Mouse (Mus musculus): ENCODE results near the gene Myo9b. TPM values are rescaled to one million over a fixed set of nuclear protein-coding genes. Genes with fewer than 3 reads are reported as not detected.
"Not testable (repeated sequence)": the region's sequence is repeated elsewhere in the genome, so short reads cannot be mapped to it uniquely, and the experiment has no call there.

The Myo9b gene
- total RNA-seq (2021) = 10 to 100 TPM; 24.3 to 39.4 TPM

- DNase-seq (ENCODE audit: low spot score in 2 of 2) = peak; percentile 95 to 97
- intact Hi-C loops (cut with DNase I) = loop anchor here (5.0 kb wide), 1 partner anchor 365 kb away; the partner anchor contains the start of gene Map1s
These were observed at the start of gene Myo9b, which contains the start of gene Haus8 for GRCm38 (mm10) chr8:71272286-71273150. Myo9b (plus strand) TSS chr8:71272714. Haus8 (minus strand) TSS chr8:71272934.

DNA sequence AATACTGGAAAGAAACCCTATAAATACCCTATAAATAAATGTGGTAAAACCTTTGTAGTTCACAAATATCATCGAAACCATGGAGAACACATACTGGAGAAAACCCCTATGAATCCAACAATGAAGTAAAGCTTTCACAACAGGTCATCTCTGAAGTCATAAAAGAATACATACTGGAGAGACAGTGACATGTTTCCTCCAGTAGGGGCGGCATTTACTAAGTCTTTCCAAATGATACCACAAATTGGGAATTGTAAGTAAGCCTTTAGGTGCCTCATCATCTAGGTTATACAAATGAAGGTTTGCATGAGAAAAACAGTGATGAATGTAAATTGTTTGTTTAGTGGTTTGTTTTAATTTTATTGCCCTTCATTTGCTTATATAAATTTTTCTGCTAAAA is 48.0 kb upstream of the Myo9b start:
- no peak for DNase-seq (ENCODE audit: low spot score in 2 of 2)
- intact Hi-C loops (cut with DNase I) = no loop called here

GRCm38 (mm10) chr8:71242757-71243156 is 29.8 kb upstream of the Myo9b start:
- no peak for DNase-seq (ENCODE audit: low spot score in 2 of 2)
- intact Hi-C loops (cut with DNase I) = no loop called here

GRCm38 (mm10) chr8:71248203-71248602 is 24.3 kb upstream of the Myo9b start:
- intact Hi-C loops (cut with DNase I) = no loop called here
- DNase-seq (ENCODE audit: low spot score in 2 of 2) = no peak

DNA sequence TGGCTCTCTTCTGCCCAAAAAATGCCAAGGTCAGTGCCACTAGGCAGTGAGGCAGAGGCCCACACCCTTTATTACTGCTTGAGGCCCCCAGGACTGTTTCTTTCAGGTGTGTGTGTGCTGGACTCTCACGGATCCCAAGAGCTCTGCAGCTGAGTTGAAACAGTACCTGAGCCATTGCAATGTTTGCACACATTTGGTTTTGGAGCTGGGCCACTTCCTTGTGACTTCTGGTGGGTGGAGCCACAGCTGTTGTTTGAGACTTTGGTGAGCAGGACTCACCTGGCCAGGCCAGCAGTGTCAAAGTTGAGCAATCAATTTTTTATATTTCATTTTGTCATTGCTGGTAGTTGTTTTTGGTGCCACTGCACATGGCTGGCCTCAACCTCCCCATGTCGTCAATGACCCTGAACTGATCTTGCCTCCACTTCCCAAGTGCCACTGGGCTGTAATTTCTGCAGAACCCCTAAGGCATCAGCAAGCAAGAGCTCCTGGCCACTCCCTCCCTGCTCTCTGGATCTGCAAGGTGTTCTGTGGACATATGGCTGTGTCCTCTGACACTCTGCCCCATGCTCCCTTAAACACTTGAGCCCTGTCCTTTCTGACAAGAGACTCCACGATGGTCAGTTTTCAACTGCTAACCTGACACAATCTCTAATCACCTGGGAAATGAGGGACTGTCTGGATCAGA is 15.8 kb upstream of the Myo9b start:
- DNase-seq (ENCODE audit: low spot score in 2 of 2) = no peak
- intact Hi-C loops (cut with DNase I) = no loop called here

GRCm38 (mm10) chr8:71261234-71261633 is 11.3 kb upstream of the Myo9b start:
- intact Hi-C loops (cut with DNase I) = no loop called here
- no peak for DNase-seq (ENCODE audit: low spot score in 2 of 2)

- DNase-seq (ENCODE audit: low spot score in 2 of 2) = no peak
These were observed 4.8 kb upstream of the Myo9b start for GRCm38 (mm10) chr8:71267690-71268089.

GRCm38 (mm10) chr8:71268286-71268685 is 4.2 kb upstream of the Myo9b start:
- intact Hi-C loops (cut with DNase I) = not testable (repeated sequence)

More at GRCm38 (mm10) chr8:71267690-71268089, 4.8 kb upstream of the Myo9b start:
- intact Hi-C loops (cut with DNase I) = no loop called here

GRCm38 (mm10) chr8:71271630-71272029 is 884 bp upstream of the Myo9b start:
- intact Hi-C loops (cut with DNase I) = loop anchor here (5.0 kb wide), 1 partner anchor 364 kb away; the partner anchor contains the start of gene Map1s
- DNase-seq (ENCODE audit: low spot score in 2 of 2) = no peak

More at GRCm38 (mm10) chr8:71268286-71268685, 4.2 kb upstream of the Myo9b start:
- DNase-seq (ENCODE audit: low spot score in 2 of 2) = not testable (repeated sequence)

DNA sequence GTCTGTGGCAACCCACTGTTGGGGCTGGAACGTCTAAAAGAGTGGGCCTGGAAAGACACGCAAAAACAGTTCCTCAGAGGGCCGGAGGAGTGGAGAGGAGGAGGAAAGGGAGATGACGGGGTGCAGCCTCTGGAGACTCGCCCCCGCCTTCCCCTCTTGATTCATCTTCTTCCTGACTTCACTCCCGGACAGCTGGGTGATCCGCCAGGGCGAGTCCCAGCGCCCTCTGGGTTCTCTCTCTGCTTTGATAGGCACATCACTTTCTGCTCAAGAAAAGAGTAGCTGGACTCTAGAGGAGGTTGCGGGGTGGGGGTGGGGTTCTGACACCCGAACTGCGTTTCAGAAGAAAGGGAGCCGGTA is 617 bp downstream of the Myo9b start:
- peak; percentile 52 to 55 for DNase-seq (ENCODE audit: low spot score in 2 of 2)
- intact Hi-C loops (cut with DNase I) = loop anchor here (5.0 kb wide), 1 partner anchor 366 kb away; the partner anchor contains the start of gene Map1s

DNA sequence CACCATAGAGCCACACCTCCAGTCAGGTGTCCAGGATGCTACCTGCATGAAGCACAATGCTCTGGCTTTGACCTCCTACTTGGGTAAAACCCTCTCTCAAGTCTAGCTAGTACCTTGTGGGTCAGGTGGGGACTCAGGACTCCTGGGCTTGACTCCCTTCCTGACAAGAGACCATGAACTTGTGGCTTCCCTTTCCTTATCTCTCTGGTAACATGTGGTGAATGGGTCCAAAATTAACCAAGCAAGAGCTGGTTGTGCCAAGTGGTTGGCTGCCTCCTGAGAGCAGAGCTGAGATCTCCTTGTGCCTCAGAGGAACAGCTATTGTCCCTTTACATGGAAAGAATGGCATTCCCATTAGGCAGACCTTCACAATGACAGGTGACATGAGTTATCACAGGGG is 2.0 kb downstream of the Myo9b start:
- intact Hi-C loops (cut with DNase I) = loop anchor here (5.0 kb wide), 1 partner anchor 367 kb away; the partner anchor contains the start of gene Map1s

GRCm38 (mm10) chr8:71276166-71276565 is 3.7 kb downstream of the Myo9b start:
- intact Hi-C loops (cut with DNase I) = no loop called here
- no peak for DNase-seq (ENCODE audit: low spot score in 2 of 2)

More for the DNA sequence above, 2.0 kb downstream of the Myo9b start:
- DNase-seq (ENCODE audit: low spot score in 2 of 2) = no peak

DNA sequence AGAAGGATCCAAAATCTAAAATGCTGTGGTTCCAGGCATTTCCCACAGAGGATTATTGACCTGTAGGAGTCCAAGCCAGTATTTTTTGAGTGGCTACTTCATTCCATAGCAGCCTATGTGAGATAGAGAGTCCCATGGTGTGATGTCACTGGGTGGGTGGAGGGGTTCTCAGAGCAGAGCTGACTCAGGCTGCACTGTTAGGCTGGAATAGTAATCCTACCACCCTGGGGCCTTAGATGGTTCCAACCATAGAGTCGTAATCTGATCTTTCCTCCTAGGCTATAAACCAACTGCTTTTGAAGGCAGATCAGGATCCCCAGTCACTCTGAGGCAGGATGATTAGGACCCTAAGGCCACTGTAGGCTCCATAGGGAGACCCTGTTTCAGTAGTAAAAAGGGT is 6.9 kb downstream of the Myo9b start:
- intact Hi-C loops (cut with DNase I); DNase-seq (ENCODE audit: low spot score in 2 of 2): not testable (repeated sequence)

DNA sequence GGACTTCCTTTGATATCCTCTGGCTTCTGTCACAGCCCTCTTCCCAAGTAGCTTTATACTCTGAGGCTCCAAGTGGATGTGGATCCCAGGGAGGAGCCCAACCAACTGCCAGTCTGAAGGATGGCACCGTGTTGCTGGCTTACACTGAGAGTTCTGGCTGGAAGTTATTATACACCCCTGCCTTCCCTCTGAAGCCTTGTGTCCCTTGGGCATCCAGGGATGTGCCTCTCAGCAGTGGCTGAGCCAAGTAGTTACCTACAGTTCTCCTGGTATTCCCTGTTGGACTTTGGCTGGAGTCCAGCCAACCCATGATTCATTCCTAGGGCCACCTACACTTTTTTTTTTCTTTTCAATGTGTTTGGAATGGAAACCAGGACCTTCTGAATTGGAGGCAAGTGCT is 9.2 kb downstream of the Myo9b start:
- DNase-seq (ENCODE audit: low spot score in 2 of 2) = not testable (repeated sequence)
- intact Hi-C loops (cut with DNase I) = loop anchor here (5.0 kb wide), 1 partner anchor 456 kb away; no protein-coding TSS in a partner anchor

GRCm38 (mm10) chr8:71282621-71283020 is 10.1 kb downstream of the Myo9b start:
- intact Hi-C loops (cut with DNase I) = loop anchor here (5.0 kb wide), 1 partner anchor 455 kb away; no protein-coding TSS in a partner anchor
- no peak for DNase-seq (ENCODE audit: low spot score in 2 of 2)

GRCm38 (mm10) chr8:71286223-71286622 is 13.7 kb downstream of the Myo9b start:
- DNase-seq (ENCODE audit: low spot score in 2 of 2); intact Hi-C loops (cut with DNase I): not testable (repeated sequence)

DNA sequence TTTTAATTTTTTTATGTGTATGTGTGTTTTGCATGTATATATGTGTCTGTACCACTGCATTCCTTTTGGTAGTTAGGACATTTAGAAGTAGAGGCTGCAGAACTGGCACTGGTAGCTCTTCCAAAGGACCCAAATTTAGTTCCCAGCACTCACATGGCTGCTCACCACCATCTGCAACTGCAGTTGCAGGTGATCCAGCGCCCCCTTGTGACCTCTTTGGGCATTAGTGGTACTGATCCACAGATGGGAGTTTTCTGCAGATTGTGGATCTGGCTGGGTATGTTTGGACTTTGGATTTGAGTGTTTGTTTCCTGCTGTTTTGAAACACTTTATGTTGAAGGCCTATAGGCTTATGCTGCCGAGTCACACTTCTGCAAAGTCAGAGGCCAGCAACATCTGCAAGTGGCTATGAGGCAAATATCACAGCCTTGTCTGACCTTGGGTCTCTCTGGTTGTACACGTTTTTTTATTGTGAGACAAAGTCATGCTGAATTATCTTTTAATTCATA is 16.0 kb downstream of the Myo9b start:
- no peak for DNase-seq (ENCODE audit: low spot score in 2 of 2)
- intact Hi-C loops (cut with DNase I) = no loop called here

DNA sequence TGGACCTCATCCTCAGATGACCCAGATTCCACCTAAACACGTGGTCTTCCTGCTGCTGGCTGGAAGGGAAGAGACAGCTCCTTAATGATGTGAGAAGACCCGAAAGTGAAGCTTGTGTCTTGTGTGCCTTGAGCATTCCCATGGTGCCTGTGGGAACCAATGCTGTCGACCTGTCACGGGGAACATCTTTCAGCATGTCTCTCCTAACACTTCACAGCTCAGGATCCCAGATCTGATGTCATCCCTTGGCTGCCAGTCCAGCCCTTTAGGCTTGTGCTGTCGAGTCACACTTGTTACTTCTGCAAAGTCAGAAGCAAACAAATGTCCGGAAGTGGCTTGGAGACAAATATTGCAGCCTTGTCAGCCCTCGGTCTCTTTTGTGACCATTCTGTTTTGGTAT is 16.6 kb downstream of the Myo9b start:
- no peak for DNase-seq (ENCODE audit: low spot score in 2 of 2)
- intact Hi-C loops (cut with DNase I) = no loop called here

DNA sequence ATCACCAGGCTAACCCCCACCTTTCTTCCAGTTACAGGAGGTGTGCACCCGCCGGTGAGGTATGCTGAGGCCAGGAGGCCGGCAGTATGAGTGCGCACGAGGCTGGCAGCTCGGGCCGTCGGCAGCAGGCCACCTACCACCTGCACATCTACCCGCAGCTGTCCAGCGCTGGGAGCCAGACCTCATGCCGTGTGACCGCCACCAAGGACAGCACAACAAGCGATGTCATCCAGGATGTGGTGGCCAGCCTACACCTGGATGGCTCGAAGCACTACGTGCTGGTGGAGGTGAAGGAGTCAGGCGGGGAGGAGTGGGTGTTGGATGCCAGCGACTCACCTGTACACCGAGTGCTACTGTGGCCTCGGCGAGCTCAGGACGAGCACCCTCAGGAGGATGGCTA is 17.7 kb downstream of the Myo9b start:
- DNase-seq (ENCODE audit: low spot score in 2 of 2) = no peak
- intact Hi-C loops (cut with DNase I) = no loop called here

- intact Hi-C loops (cut with DNase I) = no loop called here
- no peak for DNase-seq (ENCODE audit: low spot score in 2 of 2)
These were observed 18.4 kb downstream of the Myo9b start for GRCm38 (mm10) chr8:71290911-71291310.

Data from left cerebral cortex, postnatal 36 days (tissue).